Mouse (Mus musculus) macrophage (primary cell): ENCODE results near the gene Smg1. TPM values are rescaled to one million over a fixed set of nuclear protein-coding genes. Genes with fewer than 3 reads are reported as not detected.

Experiments used
- H3K27ac ChIP-seq: fragments of 350-480 bp; formaldehyde crosslinking; 2 replicates; pipeline ENCODE4 v1.9.0; 2021
- H3K36me3 ChIP-seq: fragments of 350-480 bp; formaldehyde crosslinking; 2 replicates; pipeline ENCODE4 v1.9.0; 2021; ENCODE audit errors: inconsistent target
- H3K4me3 ChIP-seq: fragments of 350-480 bp; formaldehyde crosslinking; 2 replicates; pipeline ENCODE4 v1.9.0; 2021; ENCODE audit errors: inconsistent target
- H3K79me2 ChIP-seq: fragments of 350-480 bp; formaldehyde crosslinking; 2 replicates; pipeline ENCODE4 v1.9.0; 2021; ENCODE audit errors: inconsistent target
- WGBS: methylation state at CpG from one replicate; pipeline ENCODE4 v1.1.7; 2026; ENCODE audit warnings: inconsistent platforms; ENCODE audit not compliant: missing documents; 5-methylcytosine and 5-hydroxymethylcytosine counted together
- polyA plus RNA-seq: library from polyadenylated mRNA; stranded (reverse); fragments of 250-400 nt; gene quantifications from 3 replicates; pipeline ENCODE4 v1.2.4, GENCODE M21; 2018; ENCODE audit warnings: inconsistent platforms
- total RNA-seq, 78 experiments: library from RNA; depleted of rRNA; stranded (reverse); fragments of 250-400 nt; gene quantifications; 1 replicate in 9 of 78; 2 replicates in 24 of 78; 3 replicates in 43 of 78; 4 replicates in 2 of 78; pipeline ENCODE4 v1.2.4; 2018; ENCODE audit warnings: inconsistent platforms in 56 of 78

Gene Smg1
- total RNA-seq (2018; cell fraction: chromatin; rRNA removed): 100 to 1,000 TPM; 423 to 819 (median 574) TPM
- total RNA-seq (2018; cell fraction: cytosol; rRNA removed): 10 to 100 TPM; 25.8 to 70.7 (median 38.6) TPM
- 100 to 1,000 TPM; 184 to 474 (median 262) TPM for total RNA-seq (2018; cell fraction: nucleus; rRNA removed)
- 13.1 to 24.3 TPM (median 20.1 TPM) in 3 replicates for polyA plus RNA-seq

- H3K36me3 ChIP-seq: no peaks in the 10 kb centered on the region
- 2% methylated on average over 62 of the region's 79 CpGs for WGBS
- peak within 1 kb of the TSS; percentile 82 for H3K4me3 ChIP-seq
- H3K27ac ChIP-seq: peak within 1 kb of the TSS; percentile 64
- H3K79me2 ChIP-seq: peaks cover 42% of the 10 kb centered on the region
These were observed at the start of gene Smg1 for GRCm38 (mm10) chr7:118243453-118244385. Gene Smg1, minus strand, starts transcription at chr7:118243670.

GRCm38 (mm10) chr7:118283186-118283585 lies 39.7 kb upstream of the Smg1 start:
- H3K79me2 ChIP-seq: no peaks in the 10 kb centered on the region
- 0% methylated on average over 2 of the region's 2 CpGs for WGBS
- no peak overlapping the region for H3K4me3 ChIP-seq
- H3K27ac ChIP-seq: peak overlapping the region; percentile 74
- no peaks in the 10 kb centered on the region for H3K36me3 ChIP-seq

DNA sequence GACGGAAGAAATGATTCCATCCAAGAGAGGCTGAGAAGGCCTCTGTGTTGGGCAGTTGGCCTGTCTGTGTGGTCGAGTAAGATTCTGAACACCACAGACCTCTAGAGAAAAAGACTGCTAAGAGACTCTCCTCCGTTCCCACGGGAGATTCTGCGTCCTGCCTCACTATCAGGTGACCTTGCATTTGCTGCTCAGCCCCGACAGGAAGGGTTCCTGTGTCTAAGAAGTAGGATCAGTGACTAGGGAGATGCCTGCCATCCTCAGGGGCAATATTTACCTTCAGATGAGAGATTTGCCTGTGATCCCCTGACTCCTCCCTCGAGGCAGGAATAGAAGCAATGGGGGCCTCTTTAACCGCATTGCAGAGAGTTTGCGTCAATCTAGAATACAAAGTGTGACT lies 39.1 kb upstream of the Smg1 start:
- Histone ChIP-seq H3K79me2 (no peaks in the 10 kb centered on the region), H3K36me3 (no peaks in the 10 kb centered on the region), H3K27ac (peak overlapping the region; percentile 74), H3K4me3 (no peak overlapping the region)
- 61% methylated on average over 9 of the region's 9 CpGs for WGBS

- Histone ChIP-seq H3K27ac (peak overlapping the region; percentile 84), H3K79me2 (no peaks in the 10 kb centered on the region), H3K4me3 (no peak overlapping the region), H3K36me3 (no peaks in the 10 kb centered on the region)
- WGBS: 0% methylated on average over 2 of the region's 3 CpGs
These were observed 36.1 kb upstream of the Smg1 start for GRCm38 (mm10) chr7:118279521-118279920.

- 7% methylated on average over 11 of the region's 11 CpGs for WGBS
- Histone ChIP-seq H3K4me3 (peak overlapping the region; percentile 10; the same call in 1 of the 2 replicates), H3K36me3 (no peaks in the 10 kb centered on the region), H3K79me2 (no peaks in the 10 kb centered on the region), H3K27ac (peak overlapping the region; percentile 84)
These were observed 34.0 kb upstream of the Smg1 start for GRCm38 (mm10) chr7:118277335-118277910.

DNA sequence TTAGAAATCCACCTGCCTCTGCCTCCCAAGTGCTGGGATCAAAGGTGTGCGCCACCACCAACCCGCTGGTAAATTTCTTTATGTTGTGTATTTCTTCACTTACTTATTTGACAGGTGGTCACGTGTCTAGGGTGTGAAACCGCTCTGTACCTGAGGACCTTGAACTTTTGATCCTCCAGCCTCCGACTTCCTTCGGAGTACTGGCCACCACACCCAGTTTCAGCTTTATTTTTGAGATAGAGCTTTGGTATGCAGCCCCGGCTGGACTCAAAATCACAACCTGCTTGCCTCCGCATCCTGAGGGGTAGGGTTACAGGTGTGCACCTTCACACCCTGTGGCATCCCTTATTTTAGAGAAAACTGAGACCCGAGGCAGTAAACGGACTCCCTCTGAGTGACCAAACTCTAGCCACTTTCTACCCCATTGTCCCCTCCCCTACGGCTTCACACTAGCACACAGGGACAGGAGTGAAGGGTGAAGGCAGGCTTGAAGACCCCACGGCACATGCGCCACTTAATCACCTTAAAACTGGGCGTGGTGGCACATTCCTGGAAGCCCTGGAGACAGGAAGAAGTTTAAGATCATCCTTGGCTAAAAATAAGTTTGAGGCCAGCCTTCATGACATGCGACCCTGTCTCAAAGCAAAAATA lies 33.3 kb upstream of the Smg1 start:
- H3K4me3 ChIP-seq: peak overlapping the region; percentile 10; the same call in 1 of the 2 replicates
- H3K27ac ChIP-seq: peak overlapping the region; percentile 84
- 72% methylated on average over 15 of the region's 15 CpGs for WGBS
- H3K36me3 ChIP-seq: no peaks in the 10 kb centered on the region
- H3K79me2 ChIP-seq: no peaks in the 10 kb centered on the region

DNA sequence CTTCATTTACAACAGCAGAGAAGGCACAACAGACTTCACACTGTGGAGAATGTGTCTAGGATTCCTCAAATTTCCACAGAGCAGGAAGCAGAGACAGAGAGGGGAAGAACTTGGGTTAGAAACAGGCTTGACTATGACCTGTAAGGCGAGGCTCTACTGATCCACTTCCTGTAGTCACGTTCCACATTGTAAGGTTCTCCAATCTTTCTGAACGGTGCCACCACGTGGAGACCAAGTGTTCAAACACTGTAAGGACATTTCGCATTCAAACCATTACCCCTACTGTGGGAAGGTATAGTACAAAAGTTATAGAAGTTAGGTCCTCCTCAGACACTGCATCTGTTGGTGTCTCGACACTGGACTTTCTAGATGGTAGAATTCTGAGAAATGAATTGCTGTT lies 31.8 kb upstream of the Smg1 start:
- Histone ChIP-seq H3K4me3 (no peak overlapping the region), H3K27ac (0 out of 2 replicates have a peak overlapping the region, but pooled peaks have one; percentile 4), H3K36me3 (no peaks in the 10 kb centered on the region), H3K79me2 (no peaks in the 10 kb centered on the region)
- WGBS: 38% methylated on average over 6 of the region's 6 CpGs

DNA sequence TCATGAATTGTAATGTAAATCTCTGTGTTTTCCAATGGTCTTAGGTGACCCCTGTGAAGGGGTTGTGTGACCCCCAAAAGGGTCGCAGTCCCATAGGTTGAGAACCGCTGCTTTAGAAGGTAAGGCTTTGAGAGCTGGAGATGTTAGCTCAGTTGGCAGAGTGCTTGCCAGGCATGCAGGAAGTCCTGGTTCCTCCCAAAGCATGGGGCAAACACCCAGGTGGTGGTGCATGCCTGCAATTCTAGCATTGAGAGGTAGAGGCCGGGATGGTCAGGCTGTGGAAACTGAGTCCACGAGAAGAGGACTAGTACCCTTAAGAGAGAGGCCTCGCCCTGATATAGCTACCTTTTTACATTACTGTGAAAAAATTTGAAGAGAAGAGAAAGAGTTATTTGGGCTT lies 31.4 kb upstream of the Smg1 start:
- Histone ChIP-seq H3K27ac (0 out of 2 replicates have a peak overlapping the region, but pooled peaks have one; percentile 4), H3K79me2 (no peaks in the 10 kb centered on the region), H3K36me3 (no peaks in the 10 kb centered on the region), H3K4me3 (no peak overlapping the region)
- 74% methylated on average over 5 of the region's 5 CpGs for WGBS

DNA sequence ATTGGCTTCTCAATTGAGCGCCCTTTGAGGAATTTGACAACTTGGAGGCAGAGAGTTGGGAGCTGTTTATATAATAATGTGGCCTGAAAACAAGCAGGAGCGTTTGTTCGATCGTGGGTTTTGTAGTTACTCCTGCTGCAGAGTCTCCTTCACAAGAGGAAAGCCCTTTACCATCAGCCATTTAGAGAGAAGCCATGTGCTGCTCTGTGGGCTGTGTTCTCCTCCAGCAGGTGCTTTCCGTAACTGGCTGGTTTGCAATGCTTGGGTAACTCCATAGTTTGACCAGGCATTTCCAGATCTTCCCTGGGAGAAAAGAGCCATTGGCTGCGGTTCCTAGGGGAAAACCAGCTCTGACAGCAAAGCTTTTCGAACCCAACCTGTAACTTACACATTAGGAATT lies 30.7 kb upstream of the Smg1 start:
- Histone ChIP-seq H3K36me3 (no peaks in the 10 kb centered on the region), H3K27ac (no peak overlapping the region), H3K4me3 (no peak overlapping the region), H3K79me2 (no peaks in the 10 kb centered on the region)
- 96% methylated on average over 7 of the region's 7 CpGs for WGBS

- Histone ChIP-seq H3K27ac (no peak overlapping the region), H3K36me3 (no peaks in the 10 kb centered on the region), H3K4me3 (no peak overlapping the region), H3K79me2 (no peaks in the 10 kb centered on the region)
- WGBS: 97% methylated on average over 6 of the region's 6 CpGs
These were observed 22.6 kb upstream of the Smg1 start for GRCm38 (mm10) chr7:118266099-118266498.

DNA sequence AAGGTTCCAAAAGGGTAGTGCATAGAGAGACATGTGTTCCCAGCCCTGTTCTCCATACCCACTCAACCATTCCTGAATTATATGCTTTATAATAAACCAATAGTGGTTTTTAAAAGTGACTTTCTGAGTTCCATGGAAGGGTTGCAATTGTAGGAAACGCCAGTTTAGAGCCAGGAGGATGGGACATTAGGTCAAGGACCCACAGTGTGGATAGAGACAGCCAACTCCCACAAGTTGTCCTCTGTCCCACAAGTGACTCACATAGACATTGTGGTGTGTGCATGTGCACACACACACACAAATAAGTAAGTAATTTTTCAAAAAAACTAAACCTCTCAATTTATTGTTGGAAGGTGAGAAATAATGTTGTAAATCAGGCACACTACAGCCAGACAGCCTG lies 20.1 kb upstream of the Smg1 start:
- Histone ChIP-seq H3K27ac (no peak overlapping the region), H3K36me3 (no peaks in the 10 kb centered on the region), H3K4me3 (no peak overlapping the region), H3K79me2 (no peaks in the 10 kb centered on the region)
- WGBS: 100% methylated on average over 1 of the region's 1 CpGs

DNA sequence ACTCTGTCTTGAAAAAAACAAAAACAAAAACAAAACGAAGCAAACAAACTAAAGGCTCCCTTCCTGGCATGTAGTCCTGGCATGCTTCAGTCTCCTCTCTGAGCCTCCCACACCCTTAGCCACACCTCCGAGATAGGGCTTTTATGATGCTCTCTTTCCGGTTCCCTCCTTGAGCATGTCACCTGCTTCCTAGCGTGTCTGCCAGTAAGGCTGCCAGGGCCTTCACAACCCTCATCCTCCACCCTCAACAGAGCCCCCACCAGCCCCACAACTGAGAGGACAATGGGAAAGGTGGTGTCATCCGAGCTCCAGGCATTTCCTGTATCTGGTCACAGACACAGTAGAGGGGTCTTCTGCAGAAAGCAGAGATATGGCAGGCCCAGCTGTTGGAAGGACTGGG lies 18.9 kb upstream of the Smg1 start:
- WGBS: 79% methylated on average over 5 of the region's 5 CpGs
- H3K79me2 ChIP-seq: no peaks in the 10 kb centered on the region
- no peak overlapping the region for H3K4me3 ChIP-seq
- no peaks in the 10 kb centered on the region for H3K36me3 ChIP-seq
- no peak overlapping the region for H3K27ac ChIP-seq

- Histone ChIP-seq H3K27ac (no peak overlapping the region), H3K79me2 (no peaks in the 10 kb centered on the region), H3K36me3 (no peaks in the 10 kb centered on the region), H3K4me3 (no peak overlapping the region)
- 94% methylated on average over 7 of the region's 7 CpGs for WGBS
These were observed 16.3 kb upstream of the Smg1 start for GRCm38 (mm10) chr7:118259676-118260305.

- Histone ChIP-seq H3K36me3 (no peaks in the 10 kb centered on the region), H3K79me2 (no peaks in the 10 kb centered on the region), H3K4me3 (no peak overlapping the region), H3K27ac (no peak overlapping the region)
These were observed 15.0 kb upstream of the Smg1 start for GRCm38 (mm10) chr7:118258451-118258850.
